Mouse (Mus musculus): ENCODE measurements around the gene R3hcc1l.

DNA sequence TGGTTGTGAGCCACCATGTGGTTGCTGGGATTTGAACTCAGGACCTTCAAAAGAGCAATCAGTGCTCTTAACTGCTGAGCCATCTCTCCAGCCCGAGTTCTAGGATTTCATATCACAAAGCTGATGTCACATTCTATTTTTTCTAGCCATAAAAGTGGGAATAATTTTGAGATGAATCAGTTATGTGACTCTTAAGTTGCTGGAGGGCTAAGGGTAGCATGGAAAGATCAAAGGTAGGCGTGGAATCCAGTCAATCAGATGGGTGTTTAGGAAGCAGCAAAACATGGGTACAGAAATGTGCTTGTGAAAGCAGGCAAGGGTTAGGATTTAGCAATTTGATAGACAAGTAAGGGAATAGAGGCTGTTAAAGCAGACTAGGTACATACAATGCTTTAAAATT is 20.4 kb downstream of the R3hcc1l start:
- TF ChIP-seq POLR2A (IDR thresholded peaks at IDR 0.05; ENCODE audit: insufficient read depth, low read length) (no peak), CTCF (IDR thresholded peaks at IDR 0.05; ENCODE audit: low read depth, low read length) (no peak)

All from ES-Bruce4 (cell line).